Mouse (Mus musculus) 3T3-L1 (cell line): ENCODE data around the gene Col5a3.

ENCODE experiments used
- DNase-seq: peaks from one replicate; pipeline ENCODE4 v3.0.0-alpha.2; 2015; ENCODE audit warnings: low read depth, low spot score

The Col5a3 gene

GRCm38 (mm10) chr9:20748540-20748939, 66.3 kb downstream of the Col5a3 start:
- DNase-seq, result no peak

GRCm38 (mm10) chr9:20747682-20748081, 67.2 kb downstream of the Col5a3 start:
- no peak for DNase-seq

GRCm38 (mm10) chr9:20746017-20746660, 68.7 kb downstream of the Col5a3 start, which contains the start of gene Olfm2:
Gene Olfm2, minus strand, starts transcription at chr9:20746349.
- no peak for DNase-seq

GRCm38 (mm10) chr9:20745129-20745966, 69.5 kb downstream of the Col5a3 start:
- DNase-seq, result no peak

GRCm38 (mm10) chr9:20743946-20744738, 70.7 kb downstream of the Col5a3 start:
- no peak for DNase-seq

- peak; percentile 91 for DNase-seq
These were observed 74.5 kb downstream of the Col5a3 start for GRCm38 (mm10) chr9:20740407-20740806.

GRCm38 (mm10) chr9:20738251-20738999, 76.4 kb downstream of the Col5a3 start:
- peak; percentile 68 for DNase-seq

GRCm38 (mm10) chr9:20737227-20737626, 77.6 kb downstream of the Col5a3 start:
- DNase-seq, result no peak

- no peak for DNase-seq
These were observed 80.2 kb downstream of the Col5a3 start for GRCm38 (mm10) chr9:20734692-20735091.

GRCm38 (mm10) chr9:20731797-20732196, 83.1 kb downstream of the Col5a3 start:
- no peak for DNase-seq

- peak; percentile 24 for DNase-seq
These were observed 85.4 kb downstream of the Col5a3 start for GRCm38 (mm10) chr9:20729451-20729850.

GRCm38 (mm10) chr9:20727601-20728113, 87.2 kb downstream of the Col5a3 start:
- no peak for DNase-seq

GRCm38 (mm10) chr9:20726859-20727600, 87.8 kb downstream of the Col5a3 start:
- no peak for DNase-seq

GRCm38 (mm10) chr9:20726134-20726858, 88.6 kb downstream of the Col5a3 start:
- no peak for DNase-seq

- DNase-seq, result peak; percentile 33
These were observed 93.3 kb downstream of the Col5a3 start for GRCm38 (mm10) chr9:20721582-20721981.
